Mouse (Mus musculus): ENCODE results near the gene Best1. TPM values are rescaled to one million over a fixed set of nuclear protein-coding genes. Genes with fewer than 3 reads are reported as not detected.
A peak's percentile ranks its signal among the peaks of the same experiment; 100 is the strongest.

The Best1 gene
- polyA plus RNA-seq, 1 experiment from 2014 or later: 0.61 TPM

DNA sequence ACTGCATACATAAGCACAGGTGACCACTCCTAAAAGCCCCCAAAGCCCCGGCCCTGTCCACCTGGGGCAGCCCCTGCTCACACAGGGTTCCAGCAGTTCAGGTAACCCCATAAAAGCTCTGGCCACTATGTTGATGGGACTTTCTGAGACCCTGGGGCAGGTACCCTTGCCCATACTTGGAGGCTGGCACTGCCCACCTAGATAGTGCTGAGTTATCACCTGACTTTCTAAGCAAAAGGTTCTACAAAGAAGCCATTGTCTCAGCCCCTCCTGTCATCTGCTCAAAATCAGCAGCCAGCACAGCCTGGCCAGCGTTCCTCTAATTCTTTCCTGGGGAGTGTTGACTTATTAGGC, 3.4 kb downstream of the Best1 start:
- no peak overlapping the region for H3K4me3 ChIP-seq (ENCODE audit: low read depth, low read length)
- no peaks in the 10 kb centered on the region for H3K4me1 ChIP-seq (replicated peaks; ENCODE audit: control insufficient read depth, insufficient read depth, low read length)
- no peaks in the 10 kb centered on the region for H3K9me3 ChIP-seq (ENCODE audit: control insufficient read depth)
- 70% methylated on average over 2 of the region's 2 CpGs for WGBS
- no peak overlapping the region for H3K27ac ChIP-seq (ENCODE audit: low read depth, low read length)
- H3K27me3 ChIP-seq (replicated peaks; ENCODE audit: control insufficient read depth, insufficient read depth, low read length): no peaks in the 10 kb centered on the region
- no peak overlapping the region for H3K4me2 ChIP-seq (replicated peaks; ENCODE audit: low read depth)
- H3K9ac ChIP-seq (ENCODE audit: low read depth, low read length): no peak overlapping the region
- ATAC-seq: no peak
- TF ChIP-seq CTCF (IDR thresholded peaks at IDR 0.05; ENCODE audit: low read depth): no peak
- no peaks in the 10 kb centered on the region for H3K36me3 ChIP-seq (ENCODE audit: control insufficient read depth, insufficient read depth)

DNA sequence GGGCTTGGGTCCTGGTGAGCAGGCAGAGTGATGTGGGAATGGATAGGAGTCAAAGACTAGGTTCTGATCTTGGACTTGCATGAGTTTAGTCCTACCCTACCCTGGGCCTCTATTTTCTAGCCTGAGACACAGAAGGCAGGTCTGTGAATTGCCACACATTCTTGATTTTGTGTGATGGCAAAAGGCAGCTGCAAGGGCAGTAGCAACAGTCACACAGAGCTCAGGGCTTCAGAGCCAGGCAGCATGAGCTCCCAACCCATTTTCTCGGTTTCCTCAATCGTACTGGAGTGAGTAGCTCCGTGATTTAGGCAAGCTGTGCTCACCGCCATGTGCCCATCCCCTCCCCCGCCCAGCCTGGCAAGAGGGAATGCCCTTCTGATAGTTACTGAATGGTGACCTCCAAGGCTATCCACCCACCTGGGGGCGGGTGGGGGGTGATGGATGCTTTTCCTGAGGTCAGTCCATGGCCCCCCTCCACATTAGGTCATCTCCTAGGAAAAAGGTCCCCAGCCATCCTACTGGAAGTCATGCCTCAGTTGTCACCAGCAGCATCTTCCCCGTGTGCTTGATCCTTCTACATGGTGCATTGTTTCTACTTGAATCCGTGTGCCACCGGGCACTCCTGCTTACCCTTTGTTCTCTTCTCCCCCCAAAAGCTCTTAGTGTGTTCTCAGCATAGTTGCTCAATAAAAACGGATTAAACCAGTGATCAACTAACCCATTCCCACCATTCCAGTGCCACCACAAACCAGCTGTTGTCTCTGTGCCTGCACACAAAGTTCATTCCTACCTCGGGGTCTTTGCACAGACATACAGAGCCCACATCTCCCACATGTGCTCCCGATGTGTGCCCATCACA, 4.0 kb downstream of the Best1 start:
- no peak for ATAC-seq
- Histone ChIP-seq H3K4me2 (replicated peaks; ENCODE audit: low read depth) (no peak overlapping the region), H3K4me1 (replicated peaks; ENCODE audit: control insufficient read depth, insufficient read depth, low read length) (no peaks in the 10 kb centered on the region), H3K9me3 (ENCODE audit: control insufficient read depth) (no peaks in the 10 kb centered on the region), H3K4me3 (ENCODE audit: low read depth, low read length) (no peak overlapping the region), H3K36me3 (ENCODE audit: control insufficient read depth, insufficient read depth) (no peaks in the 10 kb centered on the region), H3K9ac (ENCODE audit: low read depth, low read length) (no peak overlapping the region), H3K27me3 (replicated peaks; ENCODE audit: control insufficient read depth, insufficient read depth, low read length) (no peaks in the 10 kb centered on the region), H3K27ac (ENCODE audit: low read depth, low read length) (no peak overlapping the region)
- TF ChIP-seq CTCF (IDR thresholded peaks at IDR 0.05; ENCODE audit: low read depth): no peak
- 78% methylated on average over 12 of the region's 12 CpGs for WGBS

DNA sequence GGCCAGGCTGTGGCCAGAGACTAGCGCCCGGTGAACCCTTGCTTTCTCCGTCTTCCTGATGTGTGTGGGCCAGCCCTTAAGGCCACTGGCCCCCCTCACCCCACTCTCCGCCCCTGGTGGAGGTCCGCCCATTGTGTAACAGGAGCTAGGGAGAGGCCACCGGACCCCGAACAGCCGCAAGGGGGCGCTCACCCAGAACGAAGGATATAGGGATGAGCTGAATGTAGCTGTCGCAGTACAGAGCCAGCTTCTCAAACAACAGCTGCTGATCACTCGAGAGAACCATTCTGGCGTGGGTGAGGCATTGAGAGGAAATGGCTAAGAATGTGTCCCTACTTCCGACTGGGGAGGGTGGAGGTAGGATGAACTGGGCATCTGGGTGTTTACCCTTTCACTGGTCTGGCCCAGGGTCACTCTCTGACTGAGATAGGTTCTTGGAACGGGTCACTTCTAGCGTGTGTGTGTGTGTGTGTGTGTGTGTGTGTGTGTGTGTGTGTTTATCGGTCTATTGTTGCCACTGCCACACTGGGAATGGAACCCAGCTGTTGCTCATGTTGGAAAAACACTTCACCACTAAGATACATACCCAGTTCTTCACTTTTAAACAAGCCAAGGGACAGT, 8.3 kb downstream of the Best1 start:
- H3K27me3 ChIP-seq (replicated peaks; ENCODE audit: control insufficient read depth, insufficient read depth, low read length): no peaks in the 10 kb centered on the region
- H3K9me3 ChIP-seq (ENCODE audit: control insufficient read depth): no peaks in the 10 kb centered on the region
- H3K9ac ChIP-seq (ENCODE audit: low read depth, low read length): no peak overlapping the region
- peak; percentile 59 for ATAC-seq
- no peaks in the 10 kb centered on the region for H3K4me1 ChIP-seq (replicated peaks; ENCODE audit: control insufficient read depth, insufficient read depth, low read length)
- peak overlapping the region; percentile 53 for H3K4me2 ChIP-seq (replicated peaks; ENCODE audit: low read depth)
- no peaks in the 10 kb centered on the region for H3K36me3 ChIP-seq (ENCODE audit: control insufficient read depth, insufficient read depth)
- TF ChIP-seq CTCF (IDR thresholded peaks at IDR 0.05; ENCODE audit: low read depth): peak; percentile 89
- H3K27ac ChIP-seq (ENCODE audit: low read depth, low read length): no peak overlapping the region
- 0 out of 2 replicates have a peak overlapping the region, but pooled peaks have one; percentile 5 for H3K4me3 ChIP-seq (ENCODE audit: low read depth, low read length)
- WGBS: 7% methylated on average over 17 of the region's 17 CpGs

DNA sequence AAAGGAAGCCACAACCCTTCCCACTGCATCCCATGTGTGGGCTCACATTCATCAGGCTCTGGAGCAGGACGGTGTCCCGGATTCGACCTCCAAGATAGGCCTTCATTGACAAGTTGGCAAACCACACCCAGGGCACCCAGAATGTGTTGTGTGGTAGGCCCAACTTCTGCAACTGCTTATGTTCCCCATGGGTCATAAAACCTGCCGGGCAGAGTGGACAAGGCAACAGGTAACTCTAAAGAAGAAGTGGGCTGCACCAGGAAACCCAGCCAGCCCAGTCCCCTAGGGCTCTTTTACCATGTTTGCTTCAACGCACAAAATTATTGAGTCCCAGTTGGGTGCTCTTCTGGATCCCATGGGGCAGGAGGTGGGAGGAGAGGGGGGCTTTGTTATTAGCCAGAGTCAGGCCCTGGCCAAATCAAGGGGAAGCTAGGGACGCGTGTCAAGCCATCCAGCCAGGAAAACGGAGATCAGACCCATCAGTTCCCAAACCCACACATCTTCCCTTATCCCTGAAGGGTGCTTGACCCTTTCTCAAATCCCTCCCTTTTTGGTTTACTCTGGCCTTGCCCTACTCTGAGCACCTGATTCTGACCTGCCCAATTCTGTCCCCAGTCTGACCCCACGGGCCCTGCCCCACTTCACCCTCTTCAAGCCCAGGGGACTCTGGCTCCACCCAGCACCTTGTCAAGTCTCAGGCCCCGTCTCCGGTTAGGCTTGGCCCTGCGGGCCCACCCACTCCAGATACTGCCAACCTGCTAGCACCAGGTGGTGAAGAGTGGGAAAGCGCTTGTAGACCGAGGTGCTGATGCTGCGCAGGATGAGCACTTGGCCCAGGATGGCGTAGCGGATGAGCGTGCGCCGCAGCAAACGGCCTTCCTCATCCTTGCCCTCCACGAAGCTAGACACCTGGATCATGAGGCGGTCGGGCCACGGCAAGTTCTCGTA, 9.1 kb downstream of the Best1 start:
- TF ChIP-seq CTCF (IDR thresholded peaks at IDR 0.05; ENCODE audit: low read depth): no peak
- peak; percentile 3; the same call in 1 of the 2 replicates for ATAC-seq
- Histone ChIP-seq H3K4me1 (replicated peaks; ENCODE audit: control insufficient read depth, insufficient read depth, low read length) (no peaks in the 10 kb centered on the region), H3K27me3 (replicated peaks; ENCODE audit: control insufficient read depth, insufficient read depth, low read length) (no peaks in the 10 kb centered on the region), H3K9me3 (ENCODE audit: control insufficient read depth) (no peaks in the 10 kb centered on the region), H3K4me3 (ENCODE audit: low read depth, low read length) (0 out of 2 replicates have a peak overlapping the region, but pooled peaks have one; percentile 5), H3K9ac (ENCODE audit: low read depth, low read length) (no peak overlapping the region), H3K36me3 (ENCODE audit: control insufficient read depth, insufficient read depth) (no peaks in the 10 kb centered on the region), H3K4me2 (replicated peaks; ENCODE audit: low read depth) (peak overlapping the region; percentile 53), H3K27ac (ENCODE audit: low read depth, low read length) (no peak overlapping the region)
- 54% methylated on average over 26 of the region's 26 CpGs for WGBS

DNA sequence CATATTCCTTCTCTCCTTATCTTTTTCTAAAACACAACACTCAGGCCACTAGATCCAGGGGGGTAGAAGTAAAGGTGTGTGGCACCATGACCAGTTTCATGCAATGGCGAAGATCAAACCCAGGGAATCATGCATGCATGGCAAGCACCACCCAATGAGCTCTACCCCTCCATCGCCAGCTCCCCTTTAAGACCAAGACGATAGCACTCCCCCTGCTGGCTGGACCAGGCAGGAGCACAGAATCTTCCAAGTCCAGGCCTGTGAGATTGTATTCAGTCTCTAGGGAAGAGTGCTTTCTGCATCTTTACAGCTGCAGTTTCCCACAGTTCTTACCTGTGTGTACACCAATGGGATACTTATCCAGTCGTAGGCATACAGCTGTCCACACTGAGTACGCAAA, 10.1 kb downstream of the Best1 start:
- TF ChIP-seq CTCF (IDR thresholded peaks at IDR 0.05; ENCODE audit: low read depth): peak; percentile 96
- 28% methylated on average over 5 of the region's 5 CpGs for WGBS
- Histone ChIP-seq H3K9ac (ENCODE audit: low read depth, low read length) (no peak overlapping the region), H3K27me3 (replicated peaks; ENCODE audit: control insufficient read depth, insufficient read depth, low read length) (no peaks in the 10 kb centered on the region), H3K4me2 (replicated peaks; ENCODE audit: low read depth) (no peak overlapping the region), H3K36me3 (ENCODE audit: control insufficient read depth, insufficient read depth) (no peaks in the 10 kb centered on the region), H3K27ac (ENCODE audit: low read depth, low read length) (no peak overlapping the region), H3K4me1 (replicated peaks; ENCODE audit: control insufficient read depth, insufficient read depth, low read length) (no peaks in the 10 kb centered on the region), H3K4me3 (ENCODE audit: low read depth, low read length) (no peak overlapping the region), H3K9me3 (ENCODE audit: control insufficient read depth) (no peaks in the 10 kb centered on the region)
- ATAC-seq: 0 out of 2 replicates have a peak, but pooled peaks have one; percentile 19

DNA sequence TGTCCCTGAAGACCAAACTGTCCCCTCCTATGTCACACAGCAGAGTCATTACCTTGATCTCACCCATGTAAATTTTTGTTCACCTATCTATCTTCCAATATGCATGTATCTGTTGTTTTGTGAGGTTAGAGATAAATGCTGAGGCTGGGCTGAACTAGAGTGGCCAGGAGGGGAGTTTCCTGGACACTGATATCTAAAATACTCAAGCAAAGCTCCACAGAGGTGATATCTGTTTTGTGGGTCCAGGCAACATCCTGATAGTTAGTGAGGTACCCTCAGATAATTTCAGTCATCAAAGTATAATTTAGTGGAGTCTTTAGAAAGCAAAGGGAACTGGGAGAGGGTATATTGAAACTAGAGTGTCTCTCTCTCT, 11.6 kb downstream of the Best1 start:
- ATAC-seq: no peak
- no peak overlapping the region for H3K4me2 ChIP-seq (replicated peaks; ENCODE audit: low read depth)
- H3K4me3 ChIP-seq (ENCODE audit: low read depth, low read length): no peak overlapping the region
- no peaks in the 10 kb centered on the region for H3K4me1 ChIP-seq (replicated peaks; ENCODE audit: control insufficient read depth, insufficient read depth, low read length)
- H3K9ac ChIP-seq (ENCODE audit: low read depth, low read length): no peak overlapping the region
- no peak overlapping the region for H3K27ac ChIP-seq (ENCODE audit: low read depth, low read length)
- no peaks in the 10 kb centered on the region for H3K9me3 ChIP-seq (ENCODE audit: control insufficient read depth)
- TF ChIP-seq CTCF (IDR thresholded peaks at IDR 0.05; ENCODE audit: low read depth): no peak
- H3K27me3 ChIP-seq (replicated peaks; ENCODE audit: control insufficient read depth, insufficient read depth, low read length): no peaks in the 10 kb centered on the region
- peaks cover 10% of the 10 kb centered on the region for H3K36me3 ChIP-seq (ENCODE audit: control insufficient read depth, insufficient read depth)

Data from intestine, postnatal 0 days (tissue).